ENCODE assay signal across 9 mouse cellular contexts in the genomic region with DNA sequence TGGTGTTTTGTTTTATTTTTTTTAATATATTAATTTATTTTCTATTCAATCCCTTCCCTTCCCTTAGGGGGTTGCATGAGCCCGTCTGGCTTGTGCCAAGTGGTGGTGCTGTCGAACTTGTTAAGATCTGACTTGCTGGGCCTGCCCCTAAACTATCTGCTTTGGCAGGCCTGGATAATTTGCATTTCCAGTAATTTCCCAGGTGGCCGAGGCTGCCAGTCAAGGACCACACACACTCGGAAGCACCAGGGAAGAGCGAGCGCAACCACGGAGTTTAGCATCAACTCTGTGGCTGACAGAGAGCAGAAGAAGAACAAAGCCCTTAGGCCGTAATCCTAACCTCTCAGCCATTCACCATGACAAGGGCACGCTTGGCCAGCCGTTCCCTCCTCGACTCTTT.
A peak's percentile ranks its signal among the peaks of the same experiment; 100 is the strongest.
DNase-seq lines count a peak whose midpoint lies in the region; ATAC-seq lines count a peak whose summit lies in the region.
"Had no signal": no experiment of that assay in that cellular context is flagged by ENCODE, and none has a peak within 500 bp of the region (broad histone marks: within the 10 kb centered on the region; RNA-seq: fewer than 3 reads in every experiment).

No protein-coding gene starts in this region.

- DNase-seq in heart, postnatal 10 days = peak; percentile 13 to 20
- DNase-seq in heart, postnatal 25 days (ENCODE audit: low spot score) = no peak
- peak; percentile 54 for DNase-seq in neural tube, embryonic 10.5 days (ENCODE audit: extremely low spot score, low spot score)
- DNase-seq in left cerebral cortex, adult 18-20 months (ENCODE audit: low spot score in 2 of 2) = no peak
- DNase-seq in adrenal gland, adult 18-20 months (ENCODE audit: low spot score in 2 of 2) = no peak
- DNase-seq in testis, postnatal 14 days (ENCODE audit: low spot score) = no peak

- H3K4me2 ChIP-seq in embryonic facial prominence, embryonic 13.5 days = peak overlapping the region; percentile 36
- H3K4me2 ChIP-seq in kidney, embryonic 16.5 days (replicated peaks; ENCODE audit: low read depth, low read length) = peak overlapping the region; percentile 36; the same call in 1 of the 2 replicates

- no peaks in the 10 kb centered on the region for H3K36me3 ChIP-seq in embryonic facial prominence, embryonic 13.5 days
- H3K36me3 ChIP-seq in kidney, embryonic 16.5 days (ENCODE audit: insufficient read depth, low read length) = no peaks in the 10 kb centered on the region

- H3K27ac ChIP-seq in embryonic facial prominence, embryonic 13.5 days = no peak overlapping the region
- H3K27ac ChIP-seq in kidney, embryonic 16.5 days (ENCODE audit: low read length) = no peak overlapping the region
- H3K27ac ChIP-seq: liver, embryonic 14.5 days had no signal

- intact Hi-C loops in heart, postnatal 10 days (cut with DNase I) = loop anchor here (2.0 to 5.0 kb wide), 2 partner anchors 88 to 366 kb away; partner anchors contain the start of genes Hrasls and Mb21d2
- intact Hi-C loops in heart, postnatal 25 days (cut with DNase I) = no loop called here

- no peaks in the 10 kb centered on the region for H3K9me3 ChIP-seq in embryonic facial prominence, embryonic 13.5 days
- H3K9me3 ChIP-seq in kidney, embryonic 16.5 days (ENCODE audit: low read length) = no peaks in the 10 kb centered on the region

- H3K4me1 ChIP-seq in embryonic facial prominence, embryonic 13.5 days = peaks cover 19% of the 10 kb centered on the region
- H3K4me1 ChIP-seq in kidney, embryonic 16.5 days (ENCODE audit: insufficient read depth, low read length) = peaks cover 19% of the 10 kb centered on the region

- no peak overlapping the region for H3K9ac ChIP-seq in embryonic facial prominence, embryonic 13.5 days
- H3K9ac ChIP-seq in kidney, embryonic 16.5 days (replicated peaks; ENCODE audit: low read length) = no peak overlapping the region; the same call in 1 of the 2 replicates
- H3K9ac ChIP-seq: liver, embryonic 14.5 days had no signal

- H3K4me3 ChIP-seq in embryonic facial prominence, embryonic 13.5 days = no peak overlapping the region
- H3K4me3 ChIP-seq in kidney, embryonic 16.5 days (ENCODE audit: low read length) = no peak overlapping the region

- H3K27me3 ChIP-seq in embryonic facial prominence, embryonic 13.5 days = no peaks in the 10 kb centered on the region
- H3K27me3 ChIP-seq in kidney, embryonic 16.5 days (ENCODE audit: insufficient read depth, low read length) = no peaks in the 10 kb centered on the region; the same call in 1 of the 2 replicates

- 0 out of 2 replicates have a peak, but pooled peaks have one; percentile 10 for ATAC-seq in embryonic facial prominence, embryonic 13.5 days (ENCODE audit: insufficient number of reproducible peaks, insufficient read depth, low FRiP score, low TSS enrichment, low read depth)
- ATAC-seq in kidney, embryonic 16.5 days (ENCODE audit: low FRiP score, low TSS enrichment) = peak; percentile 62

- WGBS in embryonic facial prominence, embryonic 13.5 days = 9% methylated on average over 11 of the region's 11 CpGs
- WGBS in kidney, embryonic 16.5 days = 11% methylated on average over 11 of the region's 11 CpGs

Comparison
In these comparisons a context has a peak if more than half of its experiments do, and no peak if none do; other contexts are left out.
1. DNase-seq: peak in heart, postnatal 10 days (2 of 2) and neural tube, embryonic 10.5 days (single experiment); none in heart, postnatal 25 days (single experiment), left cerebral cortex, adult 18-20 months (0 of 2), adrenal gland, adult 18-20 months (0 of 2) and testis, postnatal 14 days (single experiment).